Mouse (Mus musculus) ZHBTc4 (cell line): ENCODE data around the gene Catip.

Experiments used
- DNase-seq: peaks from one replicate; pipeline ENCODE4 v3.0.0-alpha.2; 2011; ENCODE audit warnings: low read depth, low spot score

Gene Catip

DNA sequence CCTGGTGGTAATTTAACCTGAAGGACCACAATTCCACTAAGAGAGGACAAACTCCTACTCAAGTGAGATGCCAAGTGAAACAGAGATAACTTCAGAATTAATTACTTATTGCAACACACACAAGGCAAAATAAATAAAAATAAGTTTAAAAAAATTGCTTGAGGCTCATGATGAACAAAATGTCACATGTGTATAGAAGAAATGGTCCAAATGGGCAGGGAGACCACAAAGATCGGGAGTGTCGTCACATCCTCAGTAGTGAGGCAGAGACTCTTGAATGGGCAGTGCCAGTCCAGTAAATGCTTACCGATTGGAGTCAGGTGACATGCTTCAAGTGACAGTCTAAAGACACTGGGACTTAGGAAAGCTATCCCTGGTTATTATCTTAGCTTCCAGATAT lies 38.6 kb downstream of the Catip start:
- no peak for DNase-seq

GRCm38 (mm10) chr1:74401015-74401702 lies 39.3 kb downstream of the Catip start:
- DNase-seq, result peak; percentile 53

DNA sequence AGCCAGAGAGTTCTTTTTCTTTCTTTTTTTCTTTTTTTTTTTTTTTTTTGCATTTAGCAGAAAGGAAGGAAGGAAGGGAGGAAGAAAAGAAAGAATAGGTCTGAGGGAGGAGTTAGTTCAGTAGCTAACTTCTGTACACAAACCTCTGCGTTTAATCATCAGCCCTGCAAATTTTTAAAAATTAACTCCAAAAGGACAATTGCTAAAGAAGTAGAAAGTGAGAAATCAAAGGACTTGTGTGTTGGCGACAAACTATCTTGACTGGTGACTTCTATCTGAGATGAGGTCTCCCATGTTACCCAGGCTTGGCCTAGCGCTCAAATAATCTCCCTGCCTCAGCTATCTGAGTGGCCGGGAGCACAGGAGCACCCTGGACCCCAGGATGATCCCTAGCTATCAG lies 42.3 kb downstream of the Catip start:
- no peak for DNase-seq

GRCm38 (mm10) chr1:74408589-74409504 lies 46.9 kb downstream of the Catip start, which contains the start of gene Vil1:
Gene Vil1, plus strand, starts transcription at chr1:74409376.
- DNase-seq, result no peak

DNA sequence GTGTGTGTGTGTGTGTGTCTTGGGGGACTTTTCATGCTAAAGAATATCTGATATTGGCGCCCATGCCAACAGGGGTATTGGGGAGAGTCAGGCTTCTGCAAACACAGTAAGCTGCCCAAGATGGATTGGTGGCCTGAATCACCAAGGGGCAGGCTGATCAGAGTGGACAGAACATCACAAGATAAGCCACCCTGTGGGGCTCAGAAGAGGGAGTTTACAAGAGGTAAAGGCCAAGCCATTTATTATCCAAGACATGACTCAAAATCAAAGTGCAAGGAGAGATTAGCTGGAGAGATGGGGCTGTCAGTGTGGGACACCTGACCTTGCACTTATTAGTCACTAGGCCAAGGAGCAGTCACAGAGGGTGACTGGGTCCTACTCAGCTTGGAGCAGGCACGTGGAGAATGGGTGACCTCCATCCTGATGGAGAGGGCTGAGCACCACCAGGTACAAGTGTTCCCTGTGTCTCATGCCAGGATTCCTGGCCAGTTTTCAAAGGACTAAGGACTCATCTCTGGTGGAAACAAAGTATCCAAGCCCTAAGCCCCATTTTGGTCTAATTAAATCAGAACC lies 49.9 kb downstream of the Catip start:
- no peak for DNase-seq

DNA sequence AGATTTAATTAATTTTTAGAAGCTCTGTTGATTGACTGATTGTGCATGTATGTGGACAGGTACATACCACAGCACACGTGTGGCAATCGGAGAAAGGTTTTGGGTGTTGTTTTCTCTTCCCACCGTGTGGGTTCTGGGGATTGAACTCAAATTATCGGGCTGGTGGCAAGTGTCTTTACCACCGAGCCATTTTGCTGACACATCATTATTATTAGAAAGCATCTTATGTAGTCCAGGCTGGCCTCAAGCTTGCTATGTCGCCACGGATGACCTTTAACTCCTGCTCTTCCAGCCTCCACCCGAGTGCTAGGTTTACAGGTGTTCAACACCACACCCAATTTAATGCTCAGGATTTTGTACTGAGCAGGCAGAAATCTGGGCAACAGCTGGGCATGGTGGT lies 50.8 kb downstream of the Catip start:
- DNase-seq, result no peak

DNA sequence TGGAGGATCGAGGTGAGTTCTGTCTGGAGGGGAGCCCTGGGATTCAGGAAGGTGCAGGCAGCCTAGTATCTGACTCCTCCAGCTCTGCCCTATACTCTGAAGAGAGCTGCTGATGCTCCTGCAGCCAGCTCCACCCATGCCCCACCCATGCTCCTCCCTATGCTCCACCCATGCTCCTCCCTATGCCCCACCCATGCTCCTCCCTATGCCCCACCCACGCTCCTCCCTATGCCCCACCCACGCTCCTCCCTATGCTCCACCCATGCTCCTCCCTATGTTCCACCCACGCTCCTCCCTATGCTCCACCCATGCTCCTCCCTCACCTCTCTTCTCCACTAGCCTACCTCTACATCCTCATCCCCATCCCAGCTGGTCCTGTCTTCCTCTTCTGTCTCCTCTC lies 53.2 kb downstream of the Catip start:
- DNase-seq, result peak; percentile 62
